Mouse (Mus musculus) regulatory T cell (primary cell): ENCODE measurements around the gene Cops2.

ENCODE experiments used
- in situ Hi-C: fragments of 300-600 bp; cut with MboI, MseI; formaldehyde crosslinking; loops from one replicate; pipeline ENCODE4 v1.15.1; 2025; ENCODE audit warnings: high pct_unique_total_duplicates

The Cops2 gene

DNA sequence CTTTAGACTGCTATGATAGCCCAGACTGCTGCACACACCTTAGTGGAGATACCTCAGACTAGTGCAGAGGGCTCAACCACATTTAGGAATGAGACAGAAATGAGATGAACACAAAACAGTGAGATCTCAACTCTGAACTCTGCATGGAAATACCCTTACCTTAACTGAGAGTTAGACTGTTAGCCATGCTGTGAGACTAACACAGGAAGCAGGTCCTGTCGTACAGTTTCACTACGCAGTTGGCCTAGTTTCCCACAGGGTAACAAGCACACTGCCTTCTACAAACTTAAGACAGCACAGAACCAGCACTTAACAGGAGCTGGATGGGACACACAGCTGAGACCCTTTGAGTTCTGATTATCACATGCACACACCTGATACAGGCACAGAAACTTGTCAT, 29.0 kb downstream of the Cops2 start:
- in situ Hi-C loops = loop anchor here (25.0 kb wide), 1 partner anchor 168 kb away; the partner anchor contains the start of gene Eid1

DNA sequence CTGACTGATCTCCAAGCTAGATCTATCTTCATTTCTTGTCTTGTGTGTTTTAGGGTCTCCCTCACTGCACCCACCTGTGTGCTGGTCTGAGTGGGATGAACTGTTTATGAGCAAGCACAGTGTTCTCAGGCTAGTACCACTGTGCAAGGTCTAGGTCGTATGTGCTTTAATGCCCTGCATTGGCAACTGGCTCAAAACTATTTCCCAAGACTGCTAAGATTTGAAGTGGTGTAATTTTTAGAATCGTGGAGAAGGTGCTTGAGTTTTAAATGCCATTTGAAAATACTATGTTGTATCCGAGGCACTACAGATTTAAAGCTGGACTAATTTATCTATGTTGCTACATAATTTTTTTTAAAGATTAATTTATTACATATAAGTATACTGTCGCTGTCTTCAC, 31.0 kb downstream of the Cops2 start:
- in situ Hi-C loops = loop anchor here (25.0 kb wide), 1 partner anchor 166 kb away; the partner anchor contains the start of gene Eid1

DNA sequence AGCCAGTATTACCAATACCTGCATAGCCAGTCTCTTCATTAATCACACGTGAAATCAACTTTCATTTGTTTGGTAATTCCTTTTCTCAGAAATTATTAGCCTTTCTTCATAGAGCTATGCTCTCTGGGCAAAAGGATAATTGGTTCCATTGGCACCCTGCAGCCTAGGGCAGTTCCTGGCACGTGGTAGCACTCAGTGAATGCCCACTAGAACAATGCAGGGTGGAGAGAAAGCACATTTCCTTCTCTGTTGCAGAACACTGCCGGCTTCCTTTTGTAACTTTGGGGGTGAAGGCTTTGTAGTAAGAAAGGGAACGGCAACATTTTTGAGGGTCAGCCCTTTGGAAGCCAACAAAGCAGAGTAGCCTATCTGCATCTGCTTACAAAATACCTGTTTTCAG, 32.7 kb downstream of the Cops2 start:
- in situ Hi-C loops = loop anchor here (25.0 kb wide), 1 partner anchor 164 kb away; the partner anchor contains the start of gene Eid1

DNA sequence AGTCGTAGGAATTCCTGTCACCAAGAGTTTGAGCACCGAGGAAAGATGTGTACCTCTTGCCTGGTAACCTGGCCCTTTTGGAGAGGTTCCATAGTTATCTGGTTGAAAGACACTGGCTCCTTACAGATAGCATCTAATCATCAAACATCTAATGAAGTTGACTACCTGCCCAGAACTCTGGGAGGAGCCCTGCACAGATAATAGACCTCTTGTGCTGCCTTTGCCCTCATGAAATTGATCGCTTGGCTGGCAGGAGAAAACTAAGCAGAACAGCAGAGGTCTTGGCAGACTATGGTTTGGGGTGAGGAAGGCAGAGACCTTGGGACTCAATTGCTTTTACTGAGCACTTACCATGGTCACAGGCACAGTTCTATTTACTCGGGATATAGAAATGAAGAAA, 38.5 kb downstream of the Cops2 start:
- in situ Hi-C loops = no loop called here

DNA sequence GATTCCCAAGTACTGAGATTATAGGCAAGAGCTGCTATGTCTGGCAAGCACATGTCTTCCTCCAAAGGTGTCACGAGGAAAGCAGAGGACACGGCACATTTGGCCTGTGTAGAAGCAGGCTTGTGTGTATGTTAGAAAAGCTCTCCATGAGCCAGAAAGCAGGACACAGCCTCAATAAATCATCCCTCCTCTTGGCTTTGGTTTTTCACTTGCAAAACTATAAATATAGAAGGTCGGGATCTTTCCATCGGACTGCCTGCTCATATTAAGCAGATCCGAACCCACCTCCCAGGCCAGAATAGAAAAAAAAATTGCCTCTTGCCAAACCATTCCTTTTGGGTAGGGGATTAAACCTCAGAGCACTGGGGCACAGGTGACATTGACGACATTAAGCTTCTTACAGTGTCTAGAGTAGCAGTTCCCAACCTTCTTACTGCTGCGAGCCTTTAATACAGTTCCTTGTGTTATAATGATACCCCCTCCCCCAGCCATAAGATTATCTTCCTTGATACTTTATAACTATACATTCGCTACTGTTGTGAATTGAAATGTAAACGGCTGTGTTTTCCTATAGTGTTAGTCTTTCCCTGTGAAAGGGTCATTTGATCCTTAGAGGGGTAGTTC, 44.9 kb downstream of the Cops2 start:
- in situ Hi-C loops = no loop called here

DNA sequence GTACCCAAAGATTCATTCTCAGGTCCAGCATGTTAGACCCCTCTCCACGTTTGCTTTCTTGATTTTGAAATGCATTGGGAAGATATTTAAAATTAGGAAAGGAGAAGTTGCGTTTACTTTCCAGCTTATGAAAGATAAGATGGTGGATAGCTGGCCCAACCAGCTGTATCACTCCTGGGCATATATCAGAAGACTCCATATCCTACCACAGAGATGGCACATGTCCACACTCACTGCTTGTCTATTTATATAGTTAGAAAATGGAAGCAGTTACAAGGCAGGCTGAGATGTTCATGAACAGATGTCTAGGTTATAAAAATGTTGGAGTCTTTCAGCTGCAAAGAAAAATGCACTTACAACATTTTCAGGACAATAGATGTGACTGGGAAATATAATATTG, 47.6 kb downstream of the Cops2 start:
- in situ Hi-C loops = no loop called here

DNA sequence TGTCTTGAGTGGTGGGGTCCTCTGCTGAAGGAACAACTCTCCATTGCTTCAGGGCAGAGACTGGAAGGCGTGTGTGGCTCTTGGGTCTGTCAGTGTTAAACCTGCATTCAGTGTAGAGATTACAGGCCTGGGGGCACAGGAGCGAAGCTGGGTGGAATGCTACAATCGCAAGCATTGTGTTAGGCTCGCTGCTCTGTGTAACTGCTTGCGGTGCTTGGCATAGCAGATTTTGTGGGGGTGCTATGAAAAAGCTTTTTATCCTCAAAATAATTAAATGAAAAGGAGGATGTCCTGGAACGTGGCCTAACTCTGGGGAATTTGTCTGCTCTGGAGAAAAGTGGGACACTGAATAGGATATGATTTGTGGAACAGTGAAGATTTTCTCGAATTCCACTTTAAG, 49.4 kb downstream of the Cops2 start:
- in situ Hi-C loops = no loop called here

DNA sequence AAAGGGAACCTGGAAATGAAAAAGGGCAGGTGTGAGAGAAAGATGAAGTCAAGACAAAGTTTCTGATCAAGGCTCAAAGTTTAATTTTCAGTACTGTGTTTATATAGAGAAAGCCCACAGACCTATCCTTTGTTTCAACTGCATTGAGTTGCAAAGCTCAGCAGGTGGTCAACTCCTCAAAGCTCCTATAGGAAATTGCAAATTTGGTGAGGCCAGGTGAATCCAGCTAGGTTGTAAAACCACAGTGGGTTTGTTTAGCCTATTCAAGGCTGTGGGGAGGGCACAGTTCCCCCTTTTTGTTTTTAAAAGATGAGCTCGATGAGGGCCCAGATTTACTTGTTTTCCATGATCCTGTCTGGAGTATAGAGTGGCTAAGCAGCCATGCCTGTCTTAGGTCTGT, 53.1 kb downstream of the Cops2 start:
- in situ Hi-C loops = no loop called here

DNA sequence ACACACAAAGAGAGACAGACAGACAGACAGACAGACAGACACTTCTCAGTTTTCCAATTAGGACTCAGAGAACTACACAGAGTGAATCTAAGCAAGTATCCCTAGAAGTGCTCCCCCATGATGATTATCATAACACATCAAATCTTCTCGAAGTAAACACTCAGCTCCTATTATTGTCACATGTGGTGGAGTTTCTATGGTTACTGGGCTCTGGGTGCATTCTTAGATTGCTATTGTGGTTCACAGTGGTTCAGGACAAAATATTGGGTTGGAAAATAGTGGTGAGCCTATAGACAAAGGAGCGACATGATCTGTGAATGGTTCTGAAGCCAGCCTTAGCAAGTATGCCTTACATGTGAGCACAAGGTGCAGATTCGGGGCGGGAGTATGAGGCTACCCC, 57.0 kb downstream of the Cops2 start:
- in situ Hi-C loops = no loop called here

DNA sequence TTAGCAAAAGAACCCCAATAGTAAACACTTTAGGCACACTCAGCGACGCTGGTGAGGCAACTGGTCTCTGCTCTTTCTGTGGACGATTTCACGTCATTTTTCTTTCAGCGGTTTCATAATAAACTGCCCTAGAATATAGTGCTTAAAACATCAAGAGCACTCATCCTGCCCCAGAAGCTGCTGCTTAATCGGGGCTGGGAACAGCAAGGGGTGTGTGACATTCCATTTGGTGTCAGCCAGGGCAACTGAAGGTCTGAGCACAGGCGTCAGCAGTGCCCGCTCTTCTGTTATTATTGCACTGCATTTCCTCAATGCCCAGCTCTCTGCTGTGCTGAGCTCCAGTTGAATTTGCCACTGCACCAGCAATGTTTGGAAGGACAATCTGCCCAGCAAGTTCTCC, 57.9 kb downstream of the Cops2 start:
- in situ Hi-C loops = no loop called here

DNA sequence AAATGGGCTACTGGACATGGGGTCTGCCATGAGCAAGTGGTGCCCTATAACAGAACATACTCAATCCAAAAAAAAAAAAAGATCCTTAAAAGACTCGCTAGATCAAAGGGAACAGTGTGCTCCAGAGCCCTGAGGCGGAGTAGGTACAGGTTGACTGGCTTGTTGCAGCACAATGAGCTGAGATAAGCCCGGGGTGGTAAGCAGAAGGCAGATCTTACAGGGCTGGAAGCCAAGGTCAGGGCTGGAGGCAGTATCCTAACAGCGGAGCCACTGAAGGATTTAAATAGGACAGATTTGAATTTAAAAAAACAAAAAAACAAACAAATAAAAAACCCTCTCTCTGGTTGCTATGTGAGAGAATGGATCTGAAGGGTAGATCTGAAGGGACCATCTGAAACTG, 58.5 kb downstream of the Cops2 start:
- in situ Hi-C loops = no loop called here

DNA sequence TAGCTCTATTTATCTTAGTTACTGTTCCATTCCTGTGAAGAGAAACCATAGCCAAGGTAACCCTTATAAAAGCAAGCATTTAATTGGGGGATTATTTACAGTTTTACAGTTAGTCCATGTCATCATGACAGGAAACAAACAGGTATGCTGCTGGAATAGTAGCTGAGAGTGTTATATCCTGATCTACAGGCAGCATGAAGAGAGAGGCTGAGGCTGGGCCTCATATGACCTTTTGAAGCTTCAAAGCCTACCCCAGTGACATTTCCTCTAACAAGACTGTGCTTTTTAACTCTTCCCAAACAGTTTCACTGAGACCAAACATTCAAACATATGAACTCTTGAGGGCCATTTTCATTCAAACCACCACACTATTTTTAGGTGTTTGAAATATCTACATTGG, 61.1 kb downstream of the Cops2 start:
- in situ Hi-C loops = loop anchor here (25.0 kb wide), 1 partner anchor 1539 kb away; the partner anchor contains the start of genes Astl and Dusp2

DNA sequence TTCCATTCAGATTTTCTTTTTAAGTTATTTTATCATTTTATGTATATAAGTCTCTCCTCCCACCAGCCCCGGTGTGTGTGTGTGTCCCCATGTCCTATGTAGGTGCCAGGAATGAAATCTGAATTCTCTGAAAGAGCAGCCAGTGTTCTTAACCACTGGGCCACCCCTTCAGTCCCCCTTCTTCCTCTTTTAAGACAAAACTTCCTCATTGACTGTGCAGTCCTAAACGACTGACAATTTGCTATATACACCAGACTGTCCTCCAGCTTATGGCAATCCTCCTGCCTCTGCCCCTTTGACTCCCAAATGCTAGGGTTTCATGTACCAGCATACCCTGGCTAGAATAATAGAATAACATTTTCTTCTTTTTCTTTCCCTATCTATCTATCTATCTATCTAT, 63.8 kb downstream of the Cops2 start:
- in situ Hi-C loops = loop anchor here (25.0 kb wide), 1 partner anchor 1542 kb away; the partner anchor contains the start of genes Astl and Dusp2

DNA sequence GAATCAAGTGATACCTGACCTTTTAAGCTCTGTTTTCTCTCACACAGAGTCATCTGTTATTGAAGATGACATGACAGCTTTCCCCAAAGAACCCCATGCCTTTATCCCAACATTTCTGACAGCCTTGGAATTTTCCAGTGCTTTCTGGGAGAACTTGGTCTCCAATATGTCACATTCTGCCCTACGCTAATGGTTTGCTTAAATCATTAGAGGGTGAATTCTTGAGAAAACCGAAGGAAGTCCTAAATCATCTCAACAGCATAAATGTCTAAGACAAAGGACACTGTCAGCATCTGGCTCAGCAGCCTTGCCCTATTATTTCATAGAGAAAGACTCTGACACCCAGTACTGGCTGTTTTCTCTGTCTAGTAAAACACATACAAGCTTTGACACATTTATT, 64.8 kb downstream of the Cops2 start:
- in situ Hi-C loops = loop anchor here (25.0 kb wide), 1 partner anchor 1543 kb away; the partner anchor contains the start of genes Astl and Dusp2

DNA sequence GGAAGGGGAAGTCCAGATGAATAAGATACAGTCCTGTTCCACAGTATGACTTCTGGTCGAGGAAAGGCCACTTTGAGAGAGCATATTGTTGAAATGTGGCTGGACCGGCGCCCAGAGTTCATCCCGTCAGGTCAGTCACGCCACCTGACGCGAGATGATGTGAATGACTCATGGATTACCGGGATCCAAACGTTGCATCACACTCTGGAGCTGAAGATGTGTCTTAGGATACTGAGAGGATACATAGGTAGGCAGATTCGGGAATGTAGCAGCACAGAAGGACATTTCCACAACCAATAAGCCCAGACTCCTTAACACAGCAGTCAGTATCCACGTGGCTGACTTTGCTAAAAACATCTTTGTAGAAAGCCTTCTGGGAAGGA, 66.1 kb downstream of the Cops2 start:
- in situ Hi-C loops = loop anchor here (25.0 kb wide), 1 partner anchor 1544 kb away; the partner anchor contains the start of genes Astl and Dusp2

DNA sequence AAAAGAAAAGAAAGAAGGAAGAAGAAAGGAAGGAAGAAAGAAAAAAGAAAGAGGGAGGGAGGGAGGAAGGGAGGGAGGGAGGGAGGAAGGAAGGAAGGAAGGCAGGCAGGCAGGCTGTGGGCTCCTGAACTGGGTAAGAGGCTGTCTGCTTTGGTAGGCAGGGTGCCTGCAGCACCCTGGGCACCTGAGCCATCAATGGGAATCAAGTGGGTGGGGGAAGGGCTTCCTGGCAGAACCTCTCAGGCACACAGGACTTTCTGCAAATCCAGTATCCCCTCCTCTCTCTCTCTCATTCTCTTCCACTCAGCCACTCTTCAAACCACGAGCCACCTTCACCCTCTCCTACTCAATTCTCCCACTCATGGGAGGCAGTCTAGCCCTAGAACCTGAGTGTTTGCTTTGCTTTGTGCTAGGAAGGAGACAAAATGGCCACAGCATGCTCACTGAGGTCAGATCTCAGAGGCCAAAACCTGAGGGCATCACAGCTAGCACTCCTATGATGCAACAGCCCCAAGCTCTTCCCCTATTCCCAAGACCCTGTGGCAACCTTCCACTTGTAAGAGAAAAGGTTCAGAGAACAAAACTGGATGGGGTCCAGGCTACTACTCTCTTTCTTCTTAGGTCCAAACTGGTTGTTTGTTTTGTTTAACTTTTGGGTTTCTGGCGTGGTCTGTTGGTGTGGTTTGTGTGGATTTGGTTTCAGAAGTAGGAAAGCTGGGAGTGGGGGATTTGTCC, 66.6 kb downstream of the Cops2 start:
- in situ Hi-C loops = loop anchor here (25.0 kb wide), 1 partner anchor 1545 kb away; the partner anchor contains the start of genes Astl and Dusp2

DNA sequence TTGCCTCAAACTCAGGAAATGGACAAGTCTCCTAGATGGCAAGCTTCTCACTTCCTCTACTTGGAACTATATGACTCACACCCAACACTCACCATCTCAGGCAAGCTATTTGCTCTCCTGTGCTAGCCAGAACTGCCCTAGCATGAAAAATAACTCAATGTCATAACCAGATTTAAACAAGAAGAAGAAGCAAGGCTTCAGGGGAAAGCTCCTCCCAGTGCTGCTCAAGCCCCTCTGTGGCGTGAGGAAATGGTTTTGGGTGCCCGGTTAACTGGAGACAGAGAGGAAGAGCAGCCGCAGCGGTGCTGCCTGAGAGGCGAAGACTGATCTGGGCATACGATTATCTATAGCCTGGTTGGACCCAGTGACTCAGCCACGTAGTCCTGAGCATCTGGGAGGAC, 67.5 kb downstream of the Cops2 start:
- in situ Hi-C loops = loop anchor here (25.0 kb wide), 1 partner anchor 1546 kb away; the partner anchor contains the start of genes Astl and Dusp2

DNA sequence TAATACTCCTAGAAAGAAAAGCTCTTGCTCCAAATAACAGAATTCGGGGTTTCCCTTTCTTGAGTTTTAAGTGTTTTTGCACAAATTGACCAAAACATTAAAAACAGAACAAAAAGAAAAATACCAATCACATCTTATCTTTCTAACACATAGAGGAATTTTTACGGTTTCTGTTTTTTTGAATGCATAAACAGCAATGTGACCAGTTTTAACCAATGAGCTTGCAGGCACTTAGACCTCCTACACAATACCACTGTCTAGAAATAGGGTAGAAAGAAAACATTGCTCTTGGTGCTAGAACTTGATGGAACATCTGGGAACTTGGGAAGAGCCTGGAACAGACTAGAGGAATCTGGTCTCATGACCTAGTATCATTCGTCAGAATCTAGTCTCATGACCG, 68.7 kb downstream of the Cops2 start:
- in situ Hi-C loops = loop anchor here (25.0 kb wide), 1 partner anchor 1547 kb away; the partner anchor contains the start of genes Astl and Dusp2

DNA sequence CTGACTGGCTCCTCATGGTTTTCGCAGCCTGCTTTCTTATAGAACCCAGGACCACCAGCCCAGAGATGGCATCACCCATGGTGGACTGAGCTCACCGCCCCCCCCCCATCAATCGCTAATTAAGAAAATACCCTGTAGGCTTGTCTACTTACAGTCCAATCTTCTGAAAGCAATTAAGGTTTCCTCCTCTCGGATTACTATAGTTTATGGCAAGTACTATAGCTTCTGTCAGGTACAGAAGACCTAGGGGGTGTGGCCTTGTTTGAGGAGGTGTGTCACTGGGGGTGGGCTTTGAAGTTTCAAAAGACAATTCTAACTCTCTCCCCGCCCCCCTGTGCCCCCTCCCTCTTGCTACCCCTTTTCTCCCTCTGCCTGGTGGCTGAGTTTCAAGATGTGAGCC, 69.7 kb downstream of the Cops2 start:
- in situ Hi-C loops = loop anchor here (25.0 kb wide), 1 partner anchor 1548 kb away; the partner anchor contains the start of genes Astl and Dusp2

DNA sequence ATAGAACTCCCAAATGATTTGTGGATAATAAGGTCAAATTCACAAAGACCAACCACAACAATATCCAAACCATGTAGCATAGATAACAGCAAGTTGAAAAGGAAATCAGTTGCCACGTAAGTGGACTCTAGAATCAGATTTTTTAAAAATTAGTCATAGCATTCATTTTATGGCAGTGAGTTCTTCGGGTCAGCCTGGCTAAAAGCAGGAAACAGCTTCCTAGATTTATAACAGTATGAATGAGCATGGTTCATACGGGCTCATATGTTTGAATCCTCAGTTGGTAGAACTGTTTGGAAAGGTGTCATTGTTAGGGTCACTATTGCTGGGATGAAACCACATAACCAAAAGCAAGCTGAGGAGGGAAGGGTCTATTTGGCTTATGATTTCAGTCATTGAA, 70.2 kb downstream of the Cops2 start:
- in situ Hi-C loops = loop anchor here (25.0 kb wide), 1 partner anchor 1549 kb away; the partner anchor contains the start of genes Astl and Dusp2

DNA sequence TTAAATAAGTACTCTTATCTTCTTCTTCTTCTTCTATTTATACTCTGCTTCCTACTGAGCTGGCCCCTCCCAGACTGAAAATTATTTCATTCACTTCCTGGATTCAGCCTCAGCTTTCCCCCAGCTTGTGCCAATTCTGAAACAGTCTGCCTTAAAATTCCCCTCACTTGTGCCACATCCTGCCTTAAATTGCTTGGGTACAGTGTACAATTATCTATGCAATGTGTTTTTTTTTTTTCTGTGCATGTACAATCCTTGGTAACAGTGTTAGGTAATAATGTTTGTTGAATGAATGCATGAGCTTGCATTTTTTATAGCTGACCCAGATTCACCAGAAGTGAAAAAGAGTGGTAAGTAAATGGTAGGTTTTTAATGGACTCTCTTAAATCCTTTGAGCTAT, 70.6 kb downstream of the Cops2 start:
- in situ Hi-C loops = loop anchor here (25.0 kb wide), 1 partner anchor 1549 kb away; the partner anchor contains the start of genes Astl and Dusp2

DNA sequence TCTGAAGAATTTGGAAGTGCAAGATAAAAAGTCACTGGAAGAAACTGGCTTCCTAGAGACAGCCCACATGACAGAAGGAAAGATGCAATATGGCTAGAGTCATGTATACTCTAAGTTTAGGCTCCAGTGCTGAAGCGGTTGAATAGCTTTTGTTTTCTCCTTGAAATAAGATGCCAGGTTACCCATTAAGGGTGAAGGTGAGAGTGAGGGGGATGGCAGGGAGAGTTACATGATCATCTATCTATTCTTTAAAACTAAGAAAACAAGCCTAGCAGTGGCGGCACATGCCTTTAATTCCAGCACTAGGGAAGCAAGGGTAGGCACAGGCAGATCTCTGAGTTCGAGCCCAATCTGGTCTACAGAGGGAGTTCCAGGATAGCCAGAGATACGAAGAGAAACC, 73.9 kb downstream of the Cops2 start:
- in situ Hi-C loops = loop anchor here (25.0 kb wide), 1 partner anchor 1552 kb away; the partner anchor contains the start of genes Astl and Dusp2
